Mouse (Mus musculus) right cerebral cortex, postnatal 4 days (tissue): ENCODE measurements around the gene Cstf2.
A peak's percentile ranks its signal among the peaks of the same experiment; 100 is the strongest.

ENCODE experiments used
- DNase-seq: peaks from one replicate; pipeline ENCODE4 v3.0.0-alpha.2; 2022

Gene Cstf2

GRCm38 (mm10) chrX:134058987-134059712 is at the start of gene Cstf2:
Gene Cstf2, plus strand, starts transcription at chrX:134059187.
- DNase-seq, result peak; percentile 87

DNA sequence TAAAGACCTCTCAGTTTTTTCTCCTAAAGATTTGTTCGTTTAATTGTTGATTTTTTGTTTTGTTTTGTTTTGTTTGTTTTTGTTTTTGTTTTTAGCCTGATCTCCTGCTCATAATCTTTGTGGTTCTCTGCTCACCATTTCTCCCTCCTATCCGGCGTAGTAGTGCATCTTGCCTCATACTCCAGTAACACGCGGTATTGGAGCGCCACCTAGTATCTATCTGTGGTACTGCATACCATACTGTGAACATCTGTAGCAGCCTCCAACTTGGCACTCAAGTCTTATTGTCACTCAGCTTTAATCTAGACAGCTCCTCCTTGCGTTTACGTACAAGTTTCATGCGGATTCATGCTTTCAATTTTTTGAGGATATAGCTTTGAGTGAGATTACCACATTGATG is 40.0 kb upstream of the Cstf2 start:
- peak; percentile 50 for DNase-seq

- DNase-seq, result no peak
Measured at GRCm38 (mm10) chrX:134020664-134021063, 38.3 kb upstream of the Cstf2 start.

DNA sequence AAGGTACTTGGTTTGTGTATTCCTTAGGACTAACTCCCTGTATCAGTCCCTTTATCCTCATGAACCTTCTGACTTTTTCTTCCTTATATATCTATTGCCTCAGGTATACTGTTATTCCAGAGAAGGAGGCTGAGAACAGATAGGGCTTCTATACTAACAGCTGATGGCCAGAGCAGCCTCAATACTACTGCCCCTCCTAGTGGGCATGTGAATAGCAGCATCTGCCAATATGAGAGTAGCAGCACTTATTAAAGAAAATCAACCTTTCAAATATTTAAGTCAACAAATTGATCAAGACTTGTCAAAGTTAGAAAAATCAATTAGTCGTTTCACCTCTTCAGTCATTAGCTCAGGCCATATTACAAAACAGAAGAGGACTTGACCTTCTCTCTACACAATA is 10.0 kb upstream of the Cstf2 start:
- DNase-seq, result no peak

DNA sequence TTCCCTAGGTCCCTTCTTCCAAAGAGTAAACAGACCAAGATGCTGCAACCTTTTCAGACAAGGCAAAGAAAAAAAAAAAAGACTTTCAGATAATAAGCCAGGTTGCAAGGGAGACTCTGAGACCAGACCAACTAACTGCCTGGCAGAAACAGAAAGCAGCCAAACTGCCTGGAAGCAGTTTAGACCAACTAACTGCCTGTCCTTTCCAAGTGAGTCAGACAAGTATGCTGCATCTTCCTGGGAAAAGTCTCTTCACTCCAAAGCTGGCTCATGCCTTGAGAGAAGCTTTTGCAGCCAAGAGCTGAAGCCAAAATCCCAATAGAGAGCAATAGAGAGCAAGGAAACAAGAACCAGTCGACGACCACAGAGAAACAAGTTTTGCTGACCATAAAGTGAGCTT is 2.1 kb upstream of the Cstf2 start:
- DNase-seq, result no peak

DNA sequence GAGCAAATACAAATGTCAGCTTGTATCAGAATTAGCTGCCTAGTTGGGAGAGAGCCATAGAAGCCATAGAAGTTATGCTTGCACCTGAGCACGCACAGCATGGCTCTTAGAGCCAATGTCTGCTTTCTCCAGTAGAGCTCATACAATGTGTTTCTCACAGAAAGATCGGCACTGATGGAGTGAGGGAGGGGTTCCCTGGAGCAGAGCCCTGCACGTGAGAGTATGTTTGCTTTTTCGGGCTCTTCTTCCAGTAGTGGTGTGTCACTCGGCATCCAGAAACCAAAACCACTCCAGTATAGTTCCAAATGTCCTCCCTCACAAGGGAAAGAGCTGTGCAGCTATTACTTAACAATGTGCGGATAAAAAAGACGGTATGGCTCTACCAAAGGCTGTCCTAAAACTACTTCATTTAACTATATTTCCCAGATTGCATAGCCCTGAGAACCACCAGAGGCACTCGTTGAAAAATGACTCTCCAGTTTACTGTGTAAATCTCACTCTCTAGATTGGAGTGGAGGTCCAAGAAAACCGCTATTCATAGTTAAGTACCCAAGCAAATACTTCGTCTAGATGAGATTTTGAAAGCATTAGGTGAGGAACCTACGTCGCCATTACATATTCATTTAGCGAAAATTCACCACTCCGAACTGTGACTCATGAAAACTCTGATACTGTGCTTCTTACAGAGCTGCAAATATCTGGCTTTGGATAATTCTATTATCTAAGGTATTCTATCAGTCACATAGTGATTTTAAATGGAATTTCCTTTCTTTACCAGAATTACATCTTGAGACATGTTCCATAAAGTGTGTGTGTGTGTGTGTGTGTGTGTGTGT is 729 bp upstream of the Cstf2 start:
- DNase-seq, result no peak

- DNase-seq, result no peak
Measured at GRCm38 (mm10) chrX:134059764-134060163, 777 bp downstream of the Cstf2 start.

DNA sequence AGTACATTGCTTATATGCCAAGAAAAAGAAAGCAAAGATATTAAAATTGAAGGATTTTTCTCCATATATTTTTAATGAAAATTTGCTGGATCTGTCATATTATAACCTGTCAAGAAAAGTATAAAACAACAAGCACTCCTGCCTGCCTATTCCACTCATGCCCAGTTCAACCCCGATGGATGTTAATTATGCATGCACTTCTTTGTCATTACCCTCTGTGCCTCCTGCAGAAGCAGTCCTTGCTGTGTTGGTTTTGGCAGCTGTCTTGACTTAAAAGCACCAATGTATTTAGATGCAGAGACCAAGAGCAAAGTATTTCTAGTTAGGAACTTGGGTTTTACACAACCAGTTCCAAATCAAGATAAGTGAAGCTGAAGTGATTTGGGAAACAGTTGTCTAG is 26.5 kb downstream of the Cstf2 start:
- DNase-seq, result no peak

DNA sequence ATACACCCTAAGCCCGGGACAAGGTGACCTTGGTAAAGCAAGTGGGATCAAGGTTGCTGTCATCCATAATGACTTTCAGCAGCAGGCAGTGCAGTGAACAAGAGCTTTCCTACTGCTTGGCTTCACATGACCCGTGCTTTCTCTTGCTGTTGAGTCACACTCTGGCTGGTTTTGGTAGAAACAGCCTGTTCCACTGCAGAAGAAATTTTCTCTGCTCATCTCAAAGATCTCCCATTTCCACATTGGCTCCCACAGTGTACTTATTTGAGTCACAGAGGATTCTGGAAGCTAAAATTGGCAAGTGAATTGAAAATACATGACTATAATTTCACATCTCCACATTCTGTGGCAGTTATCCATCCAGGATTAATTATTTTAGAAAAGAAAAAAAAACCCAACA is 43.7 kb downstream of the Cstf2 start:
- DNase-seq, result no peak

- no peak for DNase-seq
Measured at GRCm38 (mm10) chrX:134111767-134112166, 52.8 kb downstream of the Cstf2 start.

DNA sequence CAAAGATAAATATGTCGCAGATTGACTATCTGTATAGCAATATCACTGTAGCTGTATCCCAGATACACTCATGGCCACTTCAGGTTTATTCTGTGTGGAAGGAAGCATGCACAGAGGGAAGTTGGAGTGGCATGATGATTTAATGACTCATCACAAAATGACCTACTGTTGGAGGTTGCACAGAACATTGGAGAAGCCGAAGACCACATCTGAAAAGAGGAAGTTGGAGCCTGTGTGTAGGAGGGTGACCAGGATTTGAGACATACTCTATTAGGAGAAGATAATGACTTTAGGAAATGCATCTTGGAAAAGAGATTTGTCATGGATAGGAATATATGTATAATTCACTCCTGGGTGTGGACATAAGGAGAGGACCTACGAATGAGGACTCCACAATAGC is 57.4 kb downstream of the Cstf2 start:
- no peak for DNase-seq

DNA sequence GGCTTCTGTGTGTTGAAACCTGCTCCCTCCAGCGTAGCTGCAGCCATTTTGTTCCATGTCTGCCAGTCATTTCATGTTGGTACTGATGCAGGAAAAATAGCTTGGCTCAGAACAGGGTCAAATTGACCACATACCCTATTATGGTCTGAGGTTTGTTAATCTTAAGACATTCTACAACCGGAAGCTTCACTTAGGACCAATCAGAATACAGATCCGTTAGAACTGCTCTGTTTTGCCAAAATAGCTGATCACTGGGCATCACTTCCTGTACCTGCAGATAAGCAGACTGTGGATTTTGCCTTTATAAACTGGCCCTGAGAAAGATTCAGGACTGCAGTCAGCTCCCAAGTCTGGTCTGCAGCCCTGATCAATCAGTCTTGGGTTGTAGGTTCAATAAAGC is 69.6 kb downstream of the Cstf2 start:
- no peak for DNase-seq

- DNase-seq, result peak; percentile 6
Measured at GRCm38 (mm10) chrX:134132295-134132694, 73.3 kb downstream of the Cstf2 start.

- DNase-seq, result no peak
Measured at GRCm38 (mm10) chrX:134133821-134134220, 74.8 kb downstream of the Cstf2 start.
